Mouse (Mus musculus) midbrain, embryonic 14.5 days (tissue): Measurements from ENCODE around the gene Dock8. TPM values are rescaled to one million over a fixed set of nuclear protein-coding genes. Genes with fewer than 3 reads are reported as not detected.

Experiments
- ATAC-seq: fragments of 200-750 bp; cut with Nextera tagmentation; 2 replicates; pipeline ENCODE4 v1.8.0; 2017; ENCODE audit warnings: moderate number of reproducible peaks, moderate library complexity; ENCODE audit not compliant: low FRiP score, low TSS enrichment
- DNase-seq: peaks from one replicate; pipeline ENCODE4 v3.0.0-alpha.2; 2015
- H3K27ac ChIP-seq: fragments of 300-500 bp; sonication (generic); replicated peaks from 2 replicates; pipeline ENCODE4 v1.5.1; 2014; ENCODE audit warnings: mild to moderate bottlenecking, low read depth, low read length, moderate library complexity
- H3K27me3 ChIP-seq: fragments of 300-500 bp; sonication (generic); 2 replicates; pipeline ENCODE4 v1.6.1; 2014; ENCODE audit warnings: low read length, control low read depth, mixed read lengths; ENCODE audit not compliant: control insufficient read depth, insufficient read depth
- H3K36me3 ChIP-seq: fragments of 300-500 bp; sonication (generic); 2 replicates; pipeline ENCODE4 v1.6.1; 2014; ENCODE audit warnings: low read length, control low read depth; ENCODE audit not compliant: control insufficient read depth, insufficient read depth
- H3K4me1 ChIP-seq: fragments of 300-500 bp; sonication (generic); 2 replicates; pipeline ENCODE4 v1.6.1; 2014; ENCODE audit warnings: mild to moderate bottlenecking, antibody characterized with exemption, low read length, control low read depth; ENCODE audit not compliant: control insufficient read depth, insufficient read depth
- H3K4me2 ChIP-seq: fragments of 300-500 bp; sonication (generic); 2 replicates; pipeline ENCODE4 v1.6.1; 2014; ENCODE audit warnings: mild to moderate bottlenecking, low read length, moderate library complexity
- H3K4me3 ChIP-seq: fragments of 300-500 bp; sonication (generic); replicated peaks from 2 replicates; pipeline ENCODE4 v1.5.1; 2014; ENCODE audit warnings: low read depth, low read length
- H3K9ac ChIP-seq: fragments of 300-500 bp; sonication (generic); replicated peaks from 2 replicates; pipeline ENCODE4 v1.6.1; 2014; ENCODE audit warnings: mild to moderate bottlenecking, low read length, moderate library complexity
- H3K9me3 ChIP-seq: fragments of 300-500 bp; sonication (generic); 2 replicates; pipeline ENCODE4 v1.6.1; 2016; ENCODE audit warnings: low read length, control low read depth, mixed read lengths; ENCODE audit not compliant: control insufficient read depth
- WGBS: fragments of 180-500 bp; shearing (Covaris S2); extraction: QIAGEN DNeasy Blood & Tissue Kit; methylation state at CpG from one replicate; pipeline ENCODE4 v1.1.7; 2014; 5-methylcytosine and 5-hydroxymethylcytosine counted together
- polyA plus RNA-seq: library from polyadenylated mRNA; unstranded; fragments of >200 nt; fragmentation: Nextera tagmentation; extraction: Ambion mirVana; gene quantifications from 2 replicates; pipeline ENCODE4 v1.2.1, GENCODE M21; 2014

Dock8 gene
- polyA plus RNA-seq, 1 experiment from 2014 or later, result 0.41 TPM

- peaks cover 6% of the 10 kb centered on the region; the same call in 1 of the 2 replicates for H3K4me1 ChIP-seq
- DNase-seq (no peak), ATAC-seq (no peak)
- WGBS, result 59% methylated on average over 7 of the region's 7 CpGs
- peak overlapping the region; percentile 28 for H3K4me2 ChIP-seq
- no peaks in the 10 kb centered on the region for H3K27me3 ChIP-seq
- H3K27ac ChIP-seq, result no peak overlapping the region
- H3K9me3 ChIP-seq, result no peaks in the 10 kb centered on the region
- no peak overlapping the region for H3K4me3 ChIP-seq
- no peaks in the 10 kb centered on the region for H3K36me3 ChIP-seq
- H3K9ac ChIP-seq, result no peak overlapping the region
Measured at GRCm38 (mm10) chr19:25059847-25060364, 60.6 kb downstream of the Dock8 start.

DNA sequence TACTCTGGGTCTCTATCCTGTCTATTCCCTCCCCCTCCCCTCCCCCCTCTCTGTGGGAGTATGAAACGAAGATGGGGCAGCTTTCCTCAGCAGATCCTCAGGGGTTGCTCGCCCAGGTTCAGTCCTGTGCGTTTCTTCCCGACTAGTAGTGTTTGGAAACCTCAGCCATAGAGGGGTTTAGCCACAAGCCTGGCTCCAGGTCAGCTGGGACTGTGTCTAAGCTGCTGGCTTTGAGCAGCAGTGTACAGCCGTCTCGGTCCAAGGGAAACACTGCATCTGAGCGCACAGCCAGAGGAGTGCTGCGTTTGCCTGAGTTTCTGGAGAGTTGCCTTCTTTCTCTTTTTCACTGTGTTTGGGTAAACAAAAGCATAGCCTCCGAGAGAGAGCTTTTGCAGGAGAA, 61.0 kb downstream of the Dock8 start:
- Histone ChIP-seq H3K27me3 (no peaks in the 10 kb centered on the region), H3K4me2 (peak overlapping the region; percentile 28), H3K9ac (no peak overlapping the region), H3K4me1 (peaks cover 6% of the 10 kb centered on the region; the same call in 1 of the 2 replicates), H3K36me3 (no peaks in the 10 kb centered on the region), H3K9me3 (no peaks in the 10 kb centered on the region), H3K4me3 (no peak overlapping the region), H3K27ac (no peak overlapping the region)
- ATAC-seq (no peak), DNase-seq (peak; percentile 63)
- WGBS, result 21% methylated on average over 9 of the region's 9 CpGs

GRCm38 (mm10) chr19:25062188-25062856, 63.0 kb downstream of the Dock8 start:
- 91% methylated on average over 9 of the region's 9 CpGs for WGBS
- Histone ChIP-seq H3K9me3 (no peaks in the 10 kb centered on the region), H3K9ac (no peak overlapping the region), H3K4me2 (no peak overlapping the region), H3K27me3 (no peaks in the 10 kb centered on the region), H3K36me3 (no peaks in the 10 kb centered on the region), H3K4me1 (peaks cover 6% of the 10 kb centered on the region; the same call in 1 of the 2 replicates), H3K27ac (no peak overlapping the region), H3K4me3 (no peak overlapping the region)
- ATAC-seq (no peak), DNase-seq (no peak)

GRCm38 (mm10) chr19:25062857-25063240, 63.5 kb downstream of the Dock8 start:
- Histone ChIP-seq H3K4me1 (peaks cover 6% of the 10 kb centered on the region; the same call in 1 of the 2 replicates), H3K9ac (no peak overlapping the region), H3K27ac (no peak overlapping the region), H3K9me3 (no peaks in the 10 kb centered on the region), H3K4me2 (no peak overlapping the region), H3K27me3 (no peaks in the 10 kb centered on the region), H3K4me3 (no peak overlapping the region), H3K36me3 (no peaks in the 10 kb centered on the region)
- ATAC-seq (no peak), DNase-seq (no peak)
- 87% methylated on average over 2 of the region's 2 CpGs for WGBS

DNA sequence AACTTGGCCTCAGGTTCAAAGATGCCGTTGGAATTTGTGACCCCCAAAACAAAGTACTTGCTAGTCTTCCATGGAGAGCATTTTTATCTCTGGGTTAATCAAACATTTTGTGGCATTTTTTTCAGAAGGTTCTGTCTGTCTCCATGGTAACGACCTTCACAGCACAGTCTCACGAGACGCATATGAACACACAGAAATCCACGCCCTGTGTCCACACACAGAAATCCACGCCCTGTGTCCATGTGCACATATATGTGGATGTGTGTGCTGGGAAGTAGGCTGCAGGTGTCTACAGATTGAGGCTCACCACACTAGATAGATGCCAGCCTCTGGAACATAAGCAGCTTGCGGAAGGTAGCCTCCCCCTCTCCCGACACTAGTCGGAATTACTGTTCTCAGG, 66.9 kb downstream of the Dock8 start:
- ATAC-seq (no peak), DNase-seq (peak; percentile 50)
- no peaks in the 10 kb centered on the region for H3K27me3 ChIP-seq
- no peak overlapping the region for H3K4me2 ChIP-seq
- no peak overlapping the region for H3K27ac ChIP-seq
- H3K9me3 ChIP-seq, result no peaks in the 10 kb centered on the region
- H3K9ac ChIP-seq, result no peak overlapping the region
- no peaks in the 10 kb centered on the region for H3K36me3 ChIP-seq
- H3K4me3 ChIP-seq, result no peak overlapping the region
- no peaks in the 10 kb centered on the region for H3K4me1 ChIP-seq
- WGBS, result 70% methylated on average over 9 of the region's 9 CpGs

DNA sequence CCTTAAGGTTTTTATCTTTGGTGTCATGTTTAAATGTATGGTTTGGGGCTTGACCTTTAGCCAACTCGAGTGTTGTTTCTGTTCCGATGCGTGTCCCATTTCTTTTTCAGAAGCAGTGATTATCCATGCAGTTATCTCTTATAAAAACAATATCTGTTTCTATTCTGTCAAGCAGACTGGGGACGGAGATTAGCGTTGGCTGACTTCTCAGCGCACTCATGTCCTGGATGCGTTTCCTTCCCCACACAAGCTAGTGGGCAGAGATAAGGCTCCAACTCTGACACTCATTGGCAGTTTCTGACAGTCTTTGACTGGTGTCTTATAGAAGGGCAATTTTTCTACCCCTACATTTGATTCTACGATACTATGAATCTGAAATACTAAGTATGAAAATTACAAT, 69.2 kb downstream of the Dock8 start:
- no peak overlapping the region for H3K4me2 ChIP-seq
- H3K4me1 ChIP-seq, result no peaks in the 10 kb centered on the region
- no peak overlapping the region for H3K27ac ChIP-seq
- H3K9ac ChIP-seq, result no peak overlapping the region
- no peaks in the 10 kb centered on the region for H3K27me3 ChIP-seq
- no peaks in the 10 kb centered on the region for H3K36me3 ChIP-seq
- H3K9me3 ChIP-seq, result no peaks in the 10 kb centered on the region
- DNase-seq, result no peak
- WGBS, result 88% methylated on average over 8 of the region's 8 CpGs
- H3K4me3 ChIP-seq, result no peak overlapping the region
- ATAC-seq, result no peak

GRCm38 (mm10) chr19:25072521-25072920, 73.2 kb downstream of the Dock8 start:
- no peaks in the 10 kb centered on the region for H3K4me1 ChIP-seq
- no peak overlapping the region for H3K4me3 ChIP-seq
- H3K36me3 ChIP-seq, result no peaks in the 10 kb centered on the region
- H3K9ac ChIP-seq, result no peak overlapping the region
- no peak overlapping the region for H3K27ac ChIP-seq
- 96% methylated on average over 9 of the region's 9 CpGs for WGBS
- H3K4me2 ChIP-seq, result no peak overlapping the region
- H3K27me3 ChIP-seq, result no peaks in the 10 kb centered on the region
- no peak for DNase-seq
- no peak for ATAC-seq
- H3K9me3 ChIP-seq, result no peaks in the 10 kb centered on the region

GRCm38 (mm10) chr19:25074741-25075140, 75.4 kb downstream of the Dock8 start:
- no peaks in the 10 kb centered on the region for H3K9me3 ChIP-seq
- no peak overlapping the region for H3K9ac ChIP-seq
- no peak overlapping the region for H3K4me3 ChIP-seq
- H3K4me2 ChIP-seq, result no peak overlapping the region
- ATAC-seq (no peak), DNase-seq (no peak)
- WGBS, result 80% methylated on average over 6 of the region's 6 CpGs
- H3K27me3 ChIP-seq, result no peaks in the 10 kb centered on the region
- no peak overlapping the region for H3K27ac ChIP-seq
- H3K4me1 ChIP-seq, result no peaks in the 10 kb centered on the region
- no peaks in the 10 kb centered on the region for H3K36me3 ChIP-seq

DNA sequence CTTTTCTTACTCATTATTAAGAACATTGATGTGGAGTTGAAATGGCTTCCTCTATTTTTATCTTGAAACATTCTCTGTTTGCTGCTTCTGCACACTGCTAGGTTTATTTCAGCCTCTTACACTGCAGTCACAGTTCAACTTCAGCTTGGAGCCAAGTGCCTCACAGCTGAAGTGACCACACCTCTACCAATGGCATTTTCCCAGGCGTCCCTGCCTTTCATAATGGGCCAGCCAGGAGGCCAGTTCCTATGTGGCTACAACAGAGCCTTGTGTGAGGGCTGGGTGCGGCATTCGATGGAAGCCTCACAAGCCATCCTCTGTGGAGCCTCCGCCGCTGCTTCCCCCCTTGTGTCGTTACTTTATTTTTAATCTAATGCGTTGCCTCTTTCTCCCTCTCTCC, 78.3 kb downstream of the Dock8 start:
- Histone ChIP-seq H3K27ac (no peak overlapping the region), H3K36me3 (no peaks in the 10 kb centered on the region), H3K9me3 (no peaks in the 10 kb centered on the region), H3K4me2 (no peak overlapping the region), H3K27me3 (no peaks in the 10 kb centered on the region), H3K4me1 (no peaks in the 10 kb centered on the region), H3K9ac (no peak overlapping the region), H3K4me3 (no peak overlapping the region)
- ATAC-seq (no peak), DNase-seq (no peak)
- WGBS, result 83% methylated on average over 7 of the region's 7 CpGs
